8 mouse cellular contexts compared by ENCODE assay signal in the genomic region with DNA sequence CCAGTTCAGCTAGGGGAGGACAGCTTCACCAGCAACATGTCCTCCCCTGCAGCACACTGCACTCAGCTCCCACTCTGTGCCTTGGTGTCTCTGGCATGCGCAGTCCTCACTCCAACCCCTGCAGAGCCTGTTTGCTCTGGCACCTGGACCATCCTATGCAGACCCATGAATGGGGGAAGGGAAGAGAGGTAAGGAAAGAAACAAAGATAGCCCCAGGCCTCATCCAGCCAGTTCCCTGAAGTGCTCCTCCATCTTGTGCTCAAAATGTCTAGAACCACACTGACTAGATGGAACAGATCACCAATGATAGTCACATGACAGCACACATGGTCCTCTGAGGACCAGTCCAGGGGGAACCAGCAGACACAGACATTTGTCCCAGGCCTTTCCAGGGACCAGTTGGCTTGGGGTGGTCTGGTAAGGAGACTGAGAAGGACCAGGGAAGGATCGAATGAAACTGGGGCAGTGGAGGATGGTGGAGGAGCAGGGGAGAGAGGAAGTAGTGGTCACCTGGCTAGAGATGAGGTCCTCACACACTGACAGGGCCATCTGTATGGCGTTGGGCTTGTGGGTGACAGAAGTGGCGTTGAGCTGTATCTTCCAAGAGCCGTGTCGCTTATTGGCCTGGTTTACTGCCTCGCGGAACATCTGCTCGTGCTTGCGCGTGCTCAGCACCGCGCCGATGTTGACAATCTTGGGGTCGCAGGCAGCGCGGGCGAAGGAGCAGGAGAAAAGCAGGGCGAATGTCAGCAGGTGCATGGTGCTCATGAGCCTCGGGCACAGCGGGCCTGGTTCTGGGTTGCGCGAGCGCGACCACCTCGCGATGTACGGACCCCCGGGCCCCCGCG. TPM values are rescaled to one million over a fixed set of nuclear protein-coding genes. Genes with fewer than 3 reads are reported as not detected.
A peak's percentile ranks its signal among the peaks of the same experiment; 100 is the strongest.
DNase-seq lines count a peak whose midpoint lies in the region; ATAC-seq and TF ChIP-seq lines count a peak whose summit lies in the region.

No protein-coding gene starts in this region.

- ATAC-seq in intestine, embryonic 15.5 days = peak; percentile 31; the same call in 1 of the 2 replicates
- ATAC-seq in neural tube, embryonic 13.5 days (ENCODE audit: low read depth) = peak; percentile 81

- H3K9me3 ChIP-seq in intestine, embryonic 15.5 days = no peaks in the 10 kb centered on the region
- H3K9me3 ChIP-seq in neural tube, embryonic 13.5 days = no peaks in the 10 kb centered on the region

- TF ChIP-seq CTCF in gastrocnemius, adult 2 months (IDR thresholded peaks at IDR 0.05) = no peak

- peaks cover 47% of the 10 kb centered on the region for H3K27me3 ChIP-seq in intestine, embryonic 15.5 days (replicated peaks)
- H3K27me3 ChIP-seq in neural tube, embryonic 13.5 days = peaks cover 93% of the 10 kb centered on the region

- no peaks in the 10 kb centered on the region for H3K36me3 ChIP-seq in intestine, embryonic 15.5 days
- peaks cover 4% of the 10 kb centered on the region; the same call in 1 of the 2 replicates for H3K36me3 ChIP-seq in neural tube, embryonic 13.5 days

- H3K4me3 ChIP-seq in gastrocnemius, adult 2 months = peak overlapping the region; percentile 39; the same call in 1 of the 2 replicates
- H3K4me3 ChIP-seq in intestine, embryonic 15.5 days (replicated peaks) = peak overlapping the region; percentile 27
- H3K4me3 ChIP-seq in neural tube, embryonic 13.5 days = peak overlapping the region; percentile 60

- peaks cover 3% of the 10 kb centered on the region; the same call in 1 of the 2 replicates for H3K4me1 ChIP-seq in intestine, embryonic 15.5 days (replicated peaks)
- peaks cover 28% of the 10 kb centered on the region for H3K4me1 ChIP-seq in neural tube, embryonic 13.5 days (replicated peaks)

- intact Hi-C loops in gastrocnemius, adult 2 months (cut with DNase I) = no loop called here
- intact Hi-C loops in gastrocnemius, postnatal 14 days (cut with DNase I; ENCODE audit: low total_unique reads) = no loop called here

- no peak for DNase-seq in gastrocnemius, adult 2 months
- DNase-seq in gastrocnemius, postnatal 14 days = no peak
- DNase-seq in right cerebral cortex, adult 18-20 months = peak; percentile 74
- DNase-seq in right cerebral cortex, postnatal 36 days (ENCODE audit: low spot score in 2 of 2) = no peak
- DNase-seq in thymus, postnatal 14 days = no peak
- no peak for DNase-seq in adrenal gland, adult (ENCODE audit: inconsistent age in 2 of 2, low spot score in 1 of 2)

- no peak overlapping the region for H3K9ac ChIP-seq in intestine, embryonic 15.5 days
- peak overlapping the region; percentile 77 for H3K9ac ChIP-seq in neural tube, embryonic 13.5 days

- H3K27ac ChIP-seq in gastrocnemius, adult 2 months = no peak overlapping the region
- H3K27ac ChIP-seq in intestine, embryonic 15.5 days = no peak overlapping the region
- H3K27ac ChIP-seq in neural tube, embryonic 13.5 days (replicated peaks) = peak overlapping the region; percentile 86

- WGBS in intestine, embryonic 15.5 days = 6% methylated on average over 31 of the region's 31 CpGs
- 4% methylated on average over 31 of the region's 31 CpGs for WGBS in neural tube, embryonic 13.5 days

- H3K4me2 ChIP-seq in intestine, embryonic 15.5 days (replicated peaks) = peak overlapping the region; percentile 75
- peak overlapping the region; percentile 69 for H3K4me2 ChIP-seq in neural tube, embryonic 13.5 days

RNA-seq across cellular contexts. Expression of a gene that starts 0.6 kb away (rescaled TPM):
- total RNA-seq in gastrocnemius, adult 2 months (2021) = not detected
- total RNA-seq in gastrocnemius, postnatal 14 days (2021) = under 1 TPM in 1 of 2 experiments, not detected in 1; 0.22 TPM
- polyA plus RNA-seq in intestine, embryonic 15.5 days (2015; fragmentation: Nextera tagmentation; extraction: Ambion mirVana) = 1.4 TPM in 2 replicates
- 27.1 and 30.2 TPM in 2 replicates for polyA plus RNA-seq in neural tube, embryonic 13.5 days (2015; fragmentation: Nextera tagmentation; extraction: Ambion mirVana)

RNA-seq across cellular contexts. Expression of a gene that starts 13.8 kb away (rescaled TPM):
- total RNA-seq in gastrocnemius, adult 2 months (2021) = 10 to 100 TPM; 12.9 to 16.0 TPM
- 10 to 100 TPM; 16.7 to 17.0 TPM for total RNA-seq in gastrocnemius, postnatal 14 days (2021)
- polyA plus RNA-seq in intestine, embryonic 15.5 days (2015; fragmentation: Nextera tagmentation; extraction: Ambion mirVana) = 40.2 and 40.8 TPM in 2 replicates
- 55.4 and 73.6 TPM in 2 replicates for polyA plus RNA-seq in neural tube, embryonic 13.5 days (2015; fragmentation: Nextera tagmentation; extraction: Ambion mirVana)

RNA-seq across cellular contexts. Expression of a gene that starts 28.6 kb away (rescaled TPM):
- total RNA-seq in gastrocnemius, adult 2 months (2021) = not detected
- total RNA-seq in gastrocnemius, postnatal 14 days (2021) = not detected
- polyA plus RNA-seq in intestine, embryonic 15.5 days (2015; fragmentation: Nextera tagmentation; extraction: Ambion mirVana) = 0.43 and 1.8 TPM in 2 replicates
- not detected in 2 replicates for polyA plus RNA-seq in neural tube, embryonic 13.5 days (2015; fragmentation: Nextera tagmentation; extraction: Ambion mirVana)

RNA-seq across cellular contexts. Expression of a gene that starts 30.4 kb away (rescaled TPM):
- not detected for total RNA-seq in gastrocnemius, adult 2 months (2021)
- not detected for total RNA-seq in gastrocnemius, postnatal 14 days (2021)
- polyA plus RNA-seq in intestine, embryonic 15.5 days (2015; fragmentation: Nextera tagmentation; extraction: Ambion mirVana) = not detected in 2 replicates
- not detected in 2 replicates for polyA plus RNA-seq in neural tube, embryonic 13.5 days (2015; fragmentation: Nextera tagmentation; extraction: Ambion mirVana)

RNA-seq across cellular contexts. Expression of a gene that starts 37.8 kb away (rescaled TPM):
- 10 to 100 TPM; 14.0 to 16.5 TPM for total RNA-seq in gastrocnemius, adult 2 months (2021)
- 1 to 10 TPM; 6.0 to 6.6 TPM for total RNA-seq in gastrocnemius, postnatal 14 days (2021)
- polyA plus RNA-seq in intestine, embryonic 15.5 days (2015; fragmentation: Nextera tagmentation; extraction: Ambion mirVana) = 46.0 and 48.6 TPM in 2 replicates
- 26.4 and 27.5 TPM in 2 replicates for polyA plus RNA-seq in neural tube, embryonic 13.5 days (2015; fragmentation: Nextera tagmentation; extraction: Ambion mirVana)
